Mouse (Mus musculus) kidney, adult 8-10 months (tissue): Measurements from ENCODE around the gene Cd99l2.
A peak's percentile ranks its signal among the peaks of the same experiment; 100 is the strongest.

Experiments used
- DNase-seq, 2 experiments: peaks; one replicate each; pipeline ENCODE4 v3.0.0; 2022

Gene Cd99l2

DNA sequence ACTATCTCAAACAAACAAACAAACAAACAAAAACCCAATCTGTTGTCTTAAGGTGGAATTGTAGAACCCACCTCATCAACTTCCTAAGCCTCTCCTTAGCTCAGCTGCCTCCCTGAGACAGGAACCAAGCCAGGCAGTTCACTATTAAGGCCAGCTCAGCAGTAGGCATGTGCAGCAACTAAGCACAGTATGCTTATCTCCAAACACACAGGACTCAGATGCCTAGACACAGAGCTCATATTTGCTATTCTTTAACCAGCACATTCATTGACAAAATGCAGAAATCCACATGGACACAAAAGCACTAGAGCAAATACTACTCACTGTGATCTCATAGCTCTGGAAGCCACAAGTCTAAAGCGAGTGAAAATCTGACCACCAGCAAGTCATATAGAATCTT lies 27.2 kb downstream of the Cd99l2 start:
- no peak for DNase-seq

DNA sequence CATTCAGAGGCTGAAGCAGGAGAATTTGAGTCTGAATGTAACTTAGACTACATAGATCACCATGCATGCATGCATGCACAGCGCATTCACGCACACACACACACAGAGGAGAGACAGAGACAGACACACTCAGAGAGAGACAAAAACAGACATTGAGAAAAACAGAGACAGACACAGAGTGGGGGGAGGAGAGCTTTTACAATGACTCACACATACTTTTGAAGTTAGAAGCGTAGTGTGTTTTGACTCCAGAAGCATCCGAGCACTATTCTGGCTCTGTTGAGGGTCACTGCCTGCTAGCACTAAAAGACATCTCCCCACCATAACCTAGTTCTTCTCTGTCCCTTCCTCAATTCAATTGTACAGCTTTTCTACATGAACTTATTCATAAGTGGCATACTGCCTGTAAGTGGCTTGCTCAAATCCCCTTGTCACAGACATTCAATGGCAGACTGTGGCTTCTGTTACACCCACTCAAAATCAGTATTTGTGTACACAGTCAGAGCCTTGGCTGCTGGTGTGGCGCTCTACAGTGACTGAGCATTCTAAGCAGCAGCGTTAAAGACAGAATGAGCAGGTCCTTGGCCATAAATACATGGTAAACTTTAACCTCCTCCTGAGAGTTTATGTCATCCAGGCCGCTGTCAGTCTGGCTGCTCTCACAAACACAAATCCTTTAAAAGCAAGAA lies 28.4 kb downstream of the Cd99l2 start:
- no peak for DNase-seq

DNA sequence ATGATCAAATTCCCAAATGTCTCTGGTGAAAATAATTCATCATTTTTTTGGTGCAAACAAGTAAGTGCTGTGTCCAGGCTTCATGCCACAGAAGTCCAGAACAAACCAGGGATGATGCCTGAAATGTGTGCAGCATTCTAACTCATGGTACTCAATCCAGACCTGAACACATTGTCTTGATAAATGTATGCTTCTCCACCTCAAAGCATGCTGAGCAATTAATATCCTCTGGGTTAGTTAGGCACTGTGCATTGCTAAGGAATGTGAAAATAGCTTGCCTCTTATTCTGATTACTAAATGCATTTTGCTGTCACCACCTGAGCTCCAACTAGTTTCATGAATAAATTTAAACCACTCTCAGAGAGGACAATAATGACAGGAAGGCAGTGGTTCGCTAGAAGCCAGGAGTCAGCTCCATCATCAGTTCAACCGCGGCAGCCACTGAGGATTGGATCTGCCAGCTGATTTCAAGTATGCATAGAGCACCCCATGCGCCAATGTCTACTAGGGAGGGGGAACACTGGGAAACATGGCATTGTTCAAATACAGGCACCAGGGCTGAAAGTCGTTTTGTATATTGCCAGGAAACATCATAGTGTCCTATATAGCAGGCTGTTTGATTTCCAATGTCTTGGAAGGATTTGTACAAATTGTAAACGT lies 36.4 kb downstream of the Cd99l2 start:
- DNase-seq, result no peak

DNA sequence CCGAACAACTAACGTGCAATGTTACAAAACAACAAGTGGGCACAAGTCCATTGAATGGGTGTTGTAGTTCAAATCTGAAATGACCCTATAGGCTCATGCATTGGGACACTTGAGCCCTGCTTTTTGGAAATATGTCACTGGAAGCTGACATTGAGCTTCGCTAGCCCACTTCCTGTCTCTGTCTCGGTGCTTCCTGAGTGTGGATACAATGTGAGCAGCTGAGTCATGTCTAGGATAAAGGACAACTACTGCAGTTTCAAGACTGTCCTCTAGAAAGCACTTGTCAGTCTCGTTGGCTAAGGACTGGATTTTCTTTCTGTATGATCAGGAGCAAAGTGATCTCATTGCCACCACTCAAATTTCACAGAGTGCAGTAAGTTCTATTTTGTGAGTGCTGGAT lies 49.7 kb downstream of the Cd99l2 start:
- DNase-seq, result no peak

DNA sequence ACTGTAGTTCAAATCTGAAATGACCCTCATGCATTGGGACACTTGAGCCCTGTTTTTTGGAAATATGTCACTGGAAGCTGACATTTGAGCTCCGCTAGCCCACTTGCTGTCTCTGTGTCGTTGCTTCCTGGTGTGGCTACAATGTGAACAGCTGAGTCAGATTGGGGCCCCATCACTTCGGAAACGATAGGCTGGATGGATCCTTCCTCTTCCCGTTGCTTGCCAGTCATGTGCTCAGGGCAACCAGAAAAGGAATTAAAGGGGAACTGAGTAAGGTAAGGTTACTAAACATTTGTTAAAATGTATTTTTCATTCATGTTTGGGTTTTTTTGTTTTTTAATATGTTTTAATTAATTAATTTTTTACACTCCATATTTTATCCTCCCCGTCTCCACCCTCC lies 53.2 kb downstream of the Cd99l2 start:
- no peak for DNase-seq

DNA sequence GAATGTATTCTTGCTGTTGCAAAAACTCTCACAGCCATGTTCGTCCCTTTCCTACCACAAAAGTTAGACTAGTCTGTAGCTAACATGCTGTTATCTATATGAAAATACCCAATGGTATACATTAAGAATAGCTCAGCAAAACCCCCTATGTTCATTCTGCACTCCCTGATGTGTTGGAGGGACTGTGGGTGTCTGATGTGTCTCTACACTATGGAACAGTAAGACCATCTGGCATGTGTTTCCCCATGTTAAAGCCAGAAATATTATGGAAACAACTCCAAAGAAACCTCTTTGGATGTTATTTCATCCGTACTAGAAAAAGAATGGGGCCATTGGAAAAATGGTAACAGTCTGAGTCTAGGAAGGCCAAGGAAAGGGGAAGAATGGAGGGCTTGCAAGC lies 57.1 kb downstream of the Cd99l2 start:
- DNase-seq, result no peak

DNA sequence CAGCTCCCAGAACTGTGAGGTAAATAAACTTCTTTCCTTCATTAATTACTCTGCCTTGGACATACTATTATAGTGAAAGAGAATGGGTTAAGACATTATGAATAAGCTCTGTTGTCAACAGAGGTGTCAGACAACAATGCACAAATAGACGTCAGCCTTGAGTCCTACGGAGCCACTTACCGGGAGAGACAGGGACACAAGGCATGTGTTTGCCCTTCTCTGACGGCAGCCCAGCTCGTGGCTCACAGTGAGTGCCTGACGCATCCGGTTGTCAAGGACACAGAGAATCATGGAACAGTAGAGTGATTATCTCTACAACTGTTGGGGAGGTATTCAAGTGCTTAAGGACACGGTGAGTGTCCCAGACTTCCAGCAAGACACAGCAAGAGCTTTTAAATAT lies 57.8 kb downstream of the Cd99l2 start:
- no peak for DNase-seq

DNA sequence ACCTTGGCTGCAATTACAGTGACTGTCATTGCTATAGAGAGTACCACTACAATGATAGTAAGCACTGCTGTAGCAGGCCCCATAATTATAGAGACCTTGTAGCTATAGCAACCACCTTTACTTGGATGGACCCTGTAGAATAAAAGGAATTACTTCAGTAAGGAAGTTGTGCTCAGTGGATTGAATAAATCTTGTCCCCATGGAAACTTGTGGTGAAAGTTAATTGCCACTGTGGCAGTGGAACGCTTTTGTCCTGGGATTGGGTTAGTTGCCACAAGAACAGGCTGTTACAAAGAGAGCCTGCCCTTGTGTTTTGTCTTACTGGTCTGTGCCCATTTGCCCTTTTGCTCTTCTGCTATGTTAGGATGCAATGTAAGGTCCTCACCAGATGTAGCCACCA lies 58.2 kb downstream of the Cd99l2 start:
- DNase-seq, result no peak

DNA sequence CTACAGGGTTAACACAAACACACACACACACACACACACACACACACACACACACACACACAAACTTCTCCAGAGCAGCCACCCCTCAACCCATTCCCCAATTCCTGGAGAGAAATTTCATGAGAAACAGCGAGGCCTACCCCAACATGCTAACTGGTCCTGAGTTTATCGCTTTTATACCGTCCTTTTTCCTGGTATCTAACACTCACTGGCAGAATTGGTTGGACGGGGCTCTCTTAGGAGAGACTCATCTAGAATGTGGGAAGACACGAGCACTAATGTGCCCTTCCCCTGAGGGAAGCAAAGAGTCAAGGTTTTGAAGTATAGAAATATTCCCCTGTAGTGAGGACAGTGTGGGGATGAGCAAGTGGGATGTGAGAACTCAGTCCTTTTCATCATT lies 61.7 kb downstream of the Cd99l2 start:
- DNase-seq, result no peak

DNA sequence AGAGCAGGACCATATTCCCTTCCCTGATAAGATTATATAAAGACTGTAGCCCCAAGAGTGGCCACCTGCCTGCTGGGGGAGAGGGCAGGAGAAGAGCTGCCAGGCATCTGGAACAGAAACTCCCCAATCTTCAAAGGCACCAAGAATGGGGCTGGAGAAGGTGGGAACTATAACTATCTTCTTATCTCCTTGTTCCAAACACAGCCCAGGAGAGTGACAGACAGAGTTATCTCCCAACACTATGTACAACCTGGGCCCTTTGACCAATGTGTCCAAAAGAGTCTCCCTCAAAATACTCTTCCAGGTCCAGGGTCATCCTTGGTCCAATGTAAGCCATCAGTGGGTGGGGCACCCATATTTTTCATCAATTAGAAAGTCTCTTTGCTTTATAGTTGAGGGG lies 65.2 kb downstream of the Cd99l2 start:
- DNase-seq, result no peak

DNA sequence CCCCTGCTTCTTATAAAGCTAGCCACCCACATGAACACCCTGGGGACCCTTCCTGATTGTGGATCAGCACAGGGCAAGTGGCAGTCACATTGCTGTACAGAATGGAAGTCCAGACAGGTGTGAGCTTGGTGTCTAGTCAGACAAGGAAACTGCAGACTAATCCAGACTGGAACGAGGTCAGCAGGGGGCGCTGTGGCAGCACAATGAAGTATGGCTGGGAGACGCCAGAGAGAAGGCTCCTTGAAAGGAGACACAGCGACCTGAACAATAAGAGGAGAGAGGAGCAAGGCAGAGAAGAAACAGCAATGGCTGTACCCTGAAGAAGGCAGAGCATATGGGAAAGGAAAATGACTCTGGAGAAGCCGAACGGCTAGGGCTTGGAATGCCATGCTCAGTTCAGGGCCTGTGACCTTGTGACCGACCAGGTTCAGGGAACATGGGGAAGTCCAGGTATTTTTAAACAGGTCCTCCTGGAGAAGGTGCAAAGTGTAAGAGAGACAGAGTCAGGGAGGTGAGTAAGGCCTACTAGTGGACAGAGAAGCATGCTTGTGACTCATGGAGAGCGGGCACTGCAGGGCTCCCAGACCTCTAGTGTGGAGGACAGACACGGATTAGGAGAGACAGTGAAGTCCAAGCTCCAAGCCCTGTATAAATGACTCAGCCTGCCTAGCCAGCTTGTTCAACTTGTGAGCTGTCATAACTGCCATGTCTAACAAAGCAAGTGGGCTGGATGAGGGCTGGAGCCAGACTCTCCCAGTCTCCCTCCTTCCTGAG lies 66.7 kb downstream of the Cd99l2 start:
- DNase-seq, result peak; percentile 54 to 81

DNA sequence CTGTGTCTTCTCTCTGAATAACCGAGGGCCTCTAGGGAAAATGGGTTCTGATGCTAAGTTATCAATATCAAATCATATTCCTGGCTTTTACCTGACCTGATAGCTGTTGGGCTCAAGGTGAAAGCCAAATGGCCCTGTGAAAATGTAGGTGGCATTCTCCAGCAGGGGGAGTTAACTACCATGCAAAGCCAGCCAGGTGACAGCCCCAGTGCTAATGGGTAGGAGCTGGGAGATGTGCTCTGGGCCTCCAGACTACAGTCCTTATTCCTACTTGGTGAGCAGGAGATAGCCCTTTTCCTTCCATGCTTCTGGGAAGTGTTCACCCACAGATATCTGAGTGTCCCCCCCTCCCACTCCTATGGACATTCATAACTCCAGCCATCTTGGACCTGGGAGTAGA lies 67.8 kb downstream of the Cd99l2 start:
- DNase-seq, result peak in 1 of 2 experiments; percentile 12

DNA sequence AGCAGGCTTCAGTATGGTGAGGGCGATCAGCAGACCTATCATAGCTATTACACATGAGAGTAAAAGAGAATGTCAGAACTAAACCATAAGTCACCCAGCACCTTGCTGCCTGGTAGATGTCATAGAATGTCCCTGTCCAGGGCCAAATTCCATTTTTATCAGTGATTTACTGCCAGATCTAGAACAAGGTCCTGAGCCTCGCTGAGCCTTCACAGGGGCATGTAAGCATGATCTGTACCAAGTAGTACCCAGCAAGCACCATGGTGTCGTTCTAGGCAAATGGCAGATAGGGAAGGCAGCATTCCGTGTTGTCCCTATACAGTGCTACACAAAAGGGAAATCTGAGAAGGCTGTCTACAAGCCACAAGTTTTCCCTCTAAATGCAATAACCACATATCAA lies 79.0 kb downstream of the Cd99l2 start:
- DNase-seq, result no peak

DNA sequence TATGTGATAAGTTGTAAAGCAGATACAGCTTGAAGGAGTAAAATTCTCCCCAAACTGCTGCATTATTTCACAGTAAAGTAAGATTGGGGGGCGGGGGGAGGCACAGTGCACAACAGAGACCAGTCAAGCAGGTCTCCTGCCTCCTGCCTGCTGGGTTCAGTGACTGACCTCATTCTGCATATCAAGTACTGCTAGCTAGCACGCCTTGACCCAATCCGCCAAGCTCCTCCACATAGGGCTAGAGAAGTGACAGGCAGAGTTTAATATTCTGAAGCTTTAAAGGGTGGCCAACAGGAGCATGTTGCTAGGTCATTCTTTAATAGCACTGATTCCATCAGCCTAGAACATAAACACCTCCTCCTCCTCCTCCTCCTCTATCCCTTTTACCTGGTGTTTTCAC lies 79.9 kb downstream of the Cd99l2 start:
- peak in 1 of 2 experiments; percentile 10 for DNase-seq

DNA sequence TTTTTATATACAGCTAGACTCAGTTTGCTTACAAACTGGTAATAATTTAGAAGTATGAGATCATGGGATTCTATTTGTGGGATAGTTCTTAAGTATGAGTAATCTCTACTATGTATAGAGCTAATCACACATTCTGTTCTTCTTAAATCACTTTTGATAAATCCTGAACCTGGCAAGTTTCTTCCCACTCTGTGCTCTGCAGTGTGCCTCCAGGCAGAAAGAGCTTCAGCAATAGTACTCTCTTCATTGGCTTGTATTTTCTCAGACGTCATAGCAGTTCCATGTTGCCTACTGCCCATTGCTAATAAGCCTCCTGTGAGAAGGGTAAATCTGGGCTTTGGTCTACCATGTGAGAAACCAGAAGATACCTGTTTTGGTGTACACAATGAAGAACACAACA lies 84.3 kb downstream of the Cd99l2 start:
- DNase-seq, result no peak

DNA sequence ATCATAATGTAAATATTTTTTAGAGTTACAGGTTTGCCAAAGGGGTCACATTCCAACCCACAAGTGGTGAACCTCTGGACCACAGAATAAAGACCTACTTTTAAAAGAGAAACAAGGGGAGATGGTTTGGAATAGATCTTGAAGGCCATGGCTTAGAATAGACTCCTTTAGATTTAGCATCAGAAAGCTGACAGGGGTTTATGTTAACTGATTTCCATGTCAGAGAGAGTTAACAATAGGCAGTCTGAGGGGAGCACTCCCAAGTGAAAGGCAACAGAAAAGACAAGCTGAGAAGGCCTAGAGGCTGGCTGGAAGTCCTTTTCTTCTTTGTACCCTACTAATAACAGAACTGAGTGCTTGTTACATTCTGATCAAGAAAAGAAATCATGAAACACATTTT lies 86.4 kb downstream of the Cd99l2 start:
- DNase-seq, result no peak

DNA sequence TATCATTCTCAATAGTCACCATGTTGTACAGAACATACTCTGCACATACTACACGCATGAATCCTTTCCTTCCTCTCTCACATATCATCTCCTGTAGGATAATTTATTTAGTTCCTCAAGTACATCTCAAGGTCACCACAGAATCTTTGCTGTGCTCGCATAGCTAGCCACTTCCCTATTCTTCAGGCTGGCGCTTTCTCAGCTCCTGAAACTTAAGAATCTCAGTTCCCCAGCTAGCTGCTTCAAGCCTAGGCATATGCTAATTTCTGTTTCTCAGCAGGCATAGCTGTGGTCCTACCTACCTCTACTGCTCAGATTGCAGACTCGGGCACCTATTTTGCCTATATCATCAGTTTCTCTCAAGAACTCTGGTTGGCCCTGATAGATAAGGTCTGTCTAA lies 96.3 kb downstream of the Cd99l2 start:
- DNase-seq, result no peak

DNA sequence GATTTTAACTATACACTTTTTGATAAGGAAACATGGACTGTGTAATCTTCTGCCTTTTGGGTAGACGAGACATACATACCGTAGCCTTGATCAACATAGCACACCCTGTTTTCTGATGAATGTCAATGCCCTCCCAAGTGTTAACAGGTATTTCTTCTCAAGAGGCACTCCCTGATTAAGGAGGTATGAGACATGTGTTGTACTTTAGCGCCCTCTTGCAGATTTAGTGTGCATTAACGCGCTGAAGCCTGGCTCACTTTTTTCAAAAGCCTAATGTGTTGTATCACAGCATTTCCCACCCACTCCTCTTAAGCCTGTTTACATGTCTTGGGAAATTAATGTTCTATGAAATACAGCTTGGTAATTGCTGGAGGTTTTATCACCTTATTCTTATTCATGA lies 111.1 kb downstream of the Cd99l2 start:
- DNase-seq, result peak in 1 of 2 experiments; percentile 28

DNA sequence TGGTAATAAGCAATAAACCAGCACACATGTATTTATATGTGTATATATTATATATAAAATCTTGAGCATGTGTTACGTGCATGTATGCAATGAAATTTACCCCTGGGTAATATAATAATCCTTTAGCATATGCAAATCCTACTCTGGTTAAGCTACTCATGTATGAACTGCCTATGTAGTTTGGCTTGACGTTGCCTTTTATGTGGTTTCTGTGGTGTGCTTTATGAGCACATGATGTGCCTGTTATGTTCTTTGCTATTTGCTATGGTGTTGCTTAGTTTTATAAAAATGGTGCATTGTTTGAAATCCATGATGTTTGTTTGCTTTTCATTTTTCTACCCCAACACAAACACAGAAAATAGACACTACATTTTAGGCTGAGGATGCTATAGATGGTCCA lies 114.2 kb downstream of the Cd99l2 start:
- DNase-seq, result no peak

DNA sequence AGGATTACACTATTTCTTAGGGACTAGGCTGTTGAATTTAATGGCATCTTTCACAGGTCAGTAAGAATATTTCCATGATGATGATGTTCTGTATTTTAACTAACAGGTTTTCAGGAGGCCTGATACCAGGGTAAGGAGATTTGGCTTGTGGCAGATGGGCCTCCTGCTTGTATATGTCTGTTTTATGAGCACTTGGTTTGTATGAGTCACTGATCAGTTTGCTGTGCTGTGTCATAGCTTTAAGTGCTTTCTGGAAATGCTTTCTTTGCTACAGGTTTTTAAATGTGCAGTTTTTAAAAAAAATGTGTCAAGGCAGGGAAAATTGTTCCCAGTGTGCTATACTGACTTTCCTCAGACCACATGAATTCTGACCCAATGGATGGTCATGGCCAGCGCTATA lies 115.9 kb downstream of the Cd99l2 start:
- no peak for DNase-seq
